Mouse (Mus musculus) kidney, postnatal 14 days (tissue): Measurements from ENCODE around the gene Gbf1.

Source experiments
- DNase-seq: peaks from one replicate; pipeline ENCODE4 v3.0.0; 2022; ENCODE audit warnings: mixed read lengths

The Gbf1 gene

DNA sequence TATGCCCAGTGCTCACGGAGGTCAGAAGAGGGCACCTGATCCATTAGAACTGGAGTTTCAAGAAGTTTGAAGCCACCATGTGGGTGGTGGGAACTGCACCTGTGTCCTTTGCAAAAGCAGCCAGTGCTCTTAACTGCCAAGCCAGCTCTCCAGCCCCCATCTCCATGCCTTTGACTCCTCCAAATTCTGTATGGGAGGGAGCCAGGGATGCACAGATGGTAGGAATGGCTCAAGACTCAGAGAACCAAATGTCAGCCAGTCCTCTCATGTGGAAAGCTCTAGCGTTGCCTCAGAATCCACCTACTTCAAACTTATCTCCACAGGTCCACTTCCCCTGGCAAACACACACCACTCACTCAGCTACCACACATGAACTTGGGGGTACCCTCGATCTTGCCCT is 181.6 kb downstream of the Gbf1 start:
- DNase-seq = no peak
